Mouse (Mus musculus) embryonic facial prominence, embryonic 14.5 days (tissue): ENCODE measurements around the gene Cd177. TPM values are rescaled to one million over a fixed set of nuclear protein-coding genes. Genes with fewer than 3 reads are reported as not detected.
"Not testable (repeated sequence)": the region's sequence is repeated elsewhere in the genome, so short reads cannot be mapped to it uniquely, and the experiment has no call there.

Source experiments
- ATAC-seq: fragments of 200-750 bp; cut with Nextera tagmentation; 2 replicates; pipeline ENCODE4 v1.8.0; 2017; ENCODE audit warnings: low read depth, moderate number of reproducible peaks, moderate TSS enrichment
- DNase-seq: peaks from one replicate; pipeline ENCODE4 v3.0.0-alpha.2; 2015; ENCODE audit warnings: low spot score
- H3K27ac ChIP-seq: fragments of 300-500 bp; sonication (generic); replicated peaks from 2 replicates; pipeline ENCODE4 v1.5.1; 2014; ENCODE audit warnings: low read depth, mild to moderate bottlenecking, low read length, moderate library complexity
- H3K27me3 ChIP-seq: fragments of 300-500 bp; sonication (generic); replicated peaks from 2 replicates; pipeline ENCODE4 v1.6.1; 2014; ENCODE audit warnings: low read length; ENCODE audit not compliant: control insufficient read depth, insufficient read depth
- H3K36me3 ChIP-seq: fragments of 300-500 bp; sonication (generic); 2 replicates; pipeline ENCODE4 v1.6.1; 2014; ENCODE audit warnings: low read length, mixed read lengths; ENCODE audit not compliant: control insufficient read depth, insufficient read depth
- H3K4me1 ChIP-seq: fragments of 300-500 bp; sonication (generic); 2 replicates; pipeline ENCODE4 v1.6.1; 2014; ENCODE audit warnings: antibody characterized with exemption, low read length; ENCODE audit not compliant: control insufficient read depth, insufficient read depth
- H3K4me2 ChIP-seq: fragments of 300-500 bp; sonication (generic); 2 replicates; pipeline ENCODE4 v1.6.1; 2014; ENCODE audit warnings: low read depth, mild to moderate bottlenecking, low read length, moderate library complexity, mixed read lengths
- H3K4me3 ChIP-seq: fragments of 300-500 bp; sonication (generic); 2 replicates; pipeline ENCODE4 v1.5.1; 2014; ENCODE audit warnings: low read depth, mild to moderate bottlenecking, low read length
- H3K9ac ChIP-seq: fragments of 300-500 bp; sonication (generic); 2 replicates; pipeline ENCODE4 v1.6.1; 2014; ENCODE audit warnings: low read depth, mild to moderate bottlenecking, low read length, moderate library complexity, mixed read lengths
- H3K9me3 ChIP-seq: fragments of 300-500 bp; sonication (generic); 2 replicates; pipeline ENCODE4 v1.6.1; 2016; ENCODE audit warnings: low read length; ENCODE audit not compliant: control insufficient read depth
- WGBS: fragments of 180-500 bp; shearing (Covaris S2); extraction: QIAGEN DNeasy Blood & Tissue Kit; methylation state at CpG from one replicate; pipeline ENCODE4 v1.1.7; 2014; 5-methylcytosine and 5-hydroxymethylcytosine counted together
- polyA plus RNA-seq: library from polyadenylated mRNA; unstranded; fragments of >200 nt; fragmentation: Nextera tagmentation; extraction: Ambion mirVana; gene quantifications from 2 replicates; pipeline ENCODE4 v1.2.1, GENCODE M21; 2014

Cd177 gene
- polyA plus RNA-seq, 1 experiment from 2014 or later = 0.70 TPM

DNA sequence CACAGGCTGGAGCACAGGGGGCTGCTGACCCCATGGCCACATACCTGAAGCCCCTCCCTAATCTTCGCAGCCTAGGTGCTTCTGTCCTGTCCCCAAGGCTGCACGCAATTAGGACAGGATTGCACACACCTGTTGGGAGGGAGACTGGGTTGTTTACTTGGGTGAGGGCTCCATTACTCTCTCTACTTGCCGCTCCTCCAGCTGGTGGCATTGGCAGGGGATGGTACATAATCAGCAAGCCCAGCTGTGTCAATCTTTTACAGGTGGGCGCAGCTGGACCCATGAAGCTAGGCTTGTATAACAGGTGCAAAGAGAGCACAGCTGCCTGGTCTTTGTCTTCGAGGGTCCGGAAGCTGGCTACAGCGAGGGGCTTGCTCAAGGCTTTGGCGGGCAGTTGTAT is 2.5 kb upstream of the Cd177 start:
- Histone ChIP-seq H3K36me3 (no peaks in the 10 kb centered on the region), H3K4me1 (no peaks in the 10 kb centered on the region), H3K9ac (no peak overlapping the region), H3K27ac (no peak overlapping the region), H3K9me3 (no peaks in the 10 kb centered on the region), H3K27me3 (no peaks in the 10 kb centered on the region), H3K4me2 (no peak overlapping the region), H3K4me3 (no peak overlapping the region)
- ATAC-seq (no peak), DNase-seq (no peak)
- WGBS = 81% methylated on average over 8 of the region's 8 CpGs

DNA sequence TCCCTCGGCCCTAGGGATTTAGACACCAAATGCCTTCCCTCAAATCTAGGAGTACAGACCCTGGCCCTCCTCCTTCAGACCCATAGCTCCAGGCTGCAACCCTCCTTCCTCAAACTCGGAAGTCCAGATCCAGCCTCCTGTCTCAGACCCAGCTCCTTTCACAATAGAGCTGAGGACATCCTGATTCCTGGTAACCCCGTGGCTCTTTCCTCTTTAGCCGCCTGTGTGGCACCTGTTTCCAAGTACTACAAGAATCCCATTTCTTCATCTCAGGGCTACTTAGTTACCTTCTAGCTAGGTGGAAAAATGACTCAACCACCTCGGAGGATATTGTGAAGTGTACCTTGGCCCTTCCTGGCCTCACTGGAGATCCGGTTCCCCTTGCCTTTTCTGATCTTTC is 1.1 kb upstream of the Cd177 start:
- Histone ChIP-seq H3K36me3 (no peaks in the 10 kb centered on the region), H3K4me2 (no peak overlapping the region), H3K9ac (no peak overlapping the region), H3K4me3 (no peak overlapping the region), H3K27ac (no peak overlapping the region), H3K4me1 (no peaks in the 10 kb centered on the region), H3K9me3 (no peaks in the 10 kb centered on the region), H3K27me3 (no peaks in the 10 kb centered on the region)
- ATAC-seq (no peak), DNase-seq (no peak)
- WGBS = 67% methylated on average over 6 of the region's 6 CpGs

DNA sequence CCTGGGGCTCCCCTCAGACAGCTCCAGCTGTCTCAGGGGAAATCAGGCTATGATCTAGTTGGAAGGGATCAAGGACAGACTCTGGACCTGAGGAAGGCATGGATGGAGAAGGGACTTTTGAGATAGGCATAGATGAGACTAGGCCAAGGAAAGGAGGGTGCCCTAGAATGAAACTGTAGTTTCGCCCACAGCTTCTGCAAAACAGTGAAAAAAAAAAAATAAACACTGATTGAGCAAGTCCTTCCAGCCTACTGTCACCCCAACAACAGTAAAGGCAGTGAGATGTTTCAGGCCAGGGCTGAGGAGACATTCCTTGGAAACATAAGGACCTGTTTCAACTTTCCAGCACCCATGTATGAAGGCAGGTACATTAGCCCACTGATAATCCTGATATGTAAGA is 1.6 kb downstream of the Cd177 start:
- DNase-seq = no peak
- Histone ChIP-seq H3K9me3 (no peaks in the 10 kb centered on the region), H3K27ac (no peak overlapping the region), H3K4me2 (no peak overlapping the region), H3K27me3 (no peaks in the 10 kb centered on the region), H3K36me3 (no peaks in the 10 kb centered on the region), H3K4me1 (no peaks in the 10 kb centered on the region), H3K4me3 (no peak overlapping the region), H3K9ac (no peak overlapping the region)
- 79% methylated on average over 1 of the region's 1 CpGs for WGBS
- no peak for ATAC-seq

GRCm38 (mm10) chr7:24753476-24753875 is 6.6 kb downstream of the Cd177 start:
- no peak overlapping the region for H3K4me2 ChIP-seq
- H3K4me1 ChIP-seq = 0 out of 2 replicates have a peak, but pooled peaks cover 4% of the 10 kb centered on the region
- no peak for DNase-seq
- no peak overlapping the region for H3K4me3 ChIP-seq
- no peaks in the 10 kb centered on the region for H3K36me3 ChIP-seq
- no peak overlapping the region for H3K27ac ChIP-seq
- 69% methylated on average over 5 of the region's 5 CpGs for WGBS
- no peak for ATAC-seq
- H3K9ac ChIP-seq = no peak overlapping the region
- no peaks in the 10 kb centered on the region for H3K9me3 ChIP-seq
- H3K27me3 ChIP-seq = no peaks in the 10 kb centered on the region

DNA sequence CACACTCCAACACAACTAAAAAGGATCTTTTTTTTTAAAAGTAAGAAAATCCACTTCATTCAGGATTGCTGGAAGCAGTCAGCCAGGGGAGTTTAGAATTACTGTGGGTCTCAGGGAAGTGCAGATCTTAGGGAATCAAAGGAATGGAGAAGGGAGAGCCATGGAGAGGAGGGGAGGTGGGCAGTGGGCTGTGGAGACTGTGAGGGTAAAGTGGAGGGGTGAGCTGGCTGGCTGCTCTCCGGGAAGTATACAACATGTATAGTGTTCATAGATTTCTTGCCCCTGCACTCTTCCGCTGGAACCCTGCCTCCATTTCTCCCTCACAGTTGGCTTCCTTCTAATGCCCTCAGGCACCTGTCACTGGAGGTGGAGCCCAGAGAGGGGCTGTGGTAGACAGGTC is 8.5 kb downstream of the Cd177 start:
- Histone ChIP-seq H3K4me3 (no peak overlapping the region), H3K27me3 (no peaks in the 10 kb centered on the region), H3K4me1 (0 out of 2 replicates have a peak, but pooled peaks cover 4% of the 10 kb centered on the region), H3K36me3 (no peaks in the 10 kb centered on the region), H3K9ac (no peak overlapping the region), H3K9me3 (no peaks in the 10 kb centered on the region), H3K4me2 (no peak overlapping the region), H3K27ac (no peak overlapping the region)
- ATAC-seq = no peak
- no CpG with 5 or more reads among the region's 2 CpGs for WGBS
- DNase-seq = no peak

- H3K27ac ChIP-seq = no peak overlapping the region
Measured at GRCm38 (mm10) chr7:24750695-24751094, 9.4 kb downstream of the Cd177 start.

GRCm38 (mm10) chr7:24735970-24736670 is 24.0 kb downstream of the Cd177 start:
- H3K27me3 ChIP-seq = no peaks in the 10 kb centered on the region
- H3K4me1 ChIP-seq = no peaks in the 10 kb centered on the region
- WGBS = 12% methylated on average over 17 of the region's 17 CpGs
- no peak overlapping the region for H3K27ac ChIP-seq
- H3K9me3 ChIP-seq = 0 out of 2 replicates have a peak, but pooled peaks cover 4% of the 10 kb centered on the region
- H3K4me2 ChIP-seq = peak overlapping the region; percentile 29; the same call in 1 of the 2 replicates
- no peak overlapping the region for H3K9ac ChIP-seq
- no peaks in the 10 kb centered on the region for H3K36me3 ChIP-seq
- 0 out of 2 replicates have a peak, but pooled peaks have one; percentile 30 for ATAC-seq
- H3K4me3 ChIP-seq = no peak overlapping the region
- peak; percentile 33 for DNase-seq

More at GRCm38 (mm10) chr7:24750695-24751094, 9.4 kb downstream of the Cd177 start:
- DNase-seq = peak; percentile 66
- peak; percentile 70; the same call in 1 of the 2 replicates for ATAC-seq
- Histone ChIP-seq H3K4me2 (no peak overlapping the region), H3K9me3 (no peaks in the 10 kb centered on the region), H3K36me3 (no peaks in the 10 kb centered on the region), H3K9ac (no peak overlapping the region), H3K4me3 (no peak overlapping the region), H3K27me3 (no peaks in the 10 kb centered on the region), H3K4me1 (0 out of 2 replicates have a peak, but pooled peaks cover 4% of the 10 kb centered on the region)
- WGBS = 34% methylated on average over 4 of the region's 4 CpGs

- H3K27ac ChIP-seq, H3K4me1 ChIP-seq, H3K4me3 ChIP-seq, H3K36me3 ChIP-seq, DNase-seq, H3K9ac ChIP-seq, H3K27me3 ChIP-seq, H3K9me3 ChIP-seq, ATAC-seq, H3K4me2 ChIP-seq: not testable (repeated sequence)
- 89% methylated on average over 11 of the region's 11 CpGs for WGBS
Measured at GRCm38 (mm10) chr7:24726808-24727207, 33.3 kb downstream of the Cd177 start, which contains the start of gene Gm4763. Gm4763 (minus strand) TSS chr7:24726908.

GRCm38 (mm10) chr7:24715039-24715438 is 45.1 kb downstream of the Cd177 start:
- DNase-seq = no peak
- H3K4me3 ChIP-seq = no peak overlapping the region
- H3K9ac ChIP-seq = no peak overlapping the region
- no peaks in the 10 kb centered on the region for H3K9me3 ChIP-seq
- no peak for ATAC-seq
- no peaks in the 10 kb centered on the region for H3K27me3 ChIP-seq
- no peaks in the 10 kb centered on the region for H3K4me1 ChIP-seq
- no peak overlapping the region for H3K4me2 ChIP-seq
- no peak overlapping the region for H3K27ac ChIP-seq
- no peaks in the 10 kb centered on the region for H3K36me3 ChIP-seq
- 65% methylated on average over 6 of the region's 6 CpGs for WGBS
